Mouse (Mus musculus): ENCODE results near the gene Sh3bgrl2.

DNA sequence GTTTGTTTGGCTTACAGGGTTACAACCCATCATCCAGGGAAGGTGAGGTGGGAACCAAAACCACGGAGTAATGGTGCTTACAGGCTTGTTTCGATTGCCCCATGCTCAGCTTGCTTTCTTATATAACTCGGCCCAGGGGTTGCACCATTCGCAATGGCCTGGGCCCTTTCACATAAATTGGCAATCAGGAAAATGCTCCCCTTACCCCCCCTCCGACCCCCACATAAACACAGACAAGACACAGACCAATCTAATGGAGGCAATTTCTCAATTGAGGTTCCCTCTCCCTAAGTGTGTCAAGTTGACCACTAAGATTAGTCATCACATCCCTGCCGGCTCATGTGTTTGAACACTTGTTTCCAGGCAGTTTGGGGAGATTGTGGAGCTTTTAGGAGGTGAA is 82.2 kb downstream of the Sh3bgrl2 start:
- no peak for TF ChIP-seq CTCF (IDR thresholded peaks at IDR 0.05; ENCODE audit: borderline replicate concordance, extremely low read depth, insufficient read depth, insufficient read length)
- TF ChIP-seq POLR2A (IDR thresholded peaks at IDR 0.05; ENCODE audit: borderline replicate concordance, extremely low read depth, insufficient read depth, insufficient read length, poor library complexity, severe bottlenecking) = no peak
